Mouse (Mus musculus) left cerebral cortex, adult 2 months (tissue): Measurements from ENCODE around the gene Col3a1. TPM values are rescaled to one million over a fixed set of nuclear protein-coding genes. Genes with fewer than 3 reads are reported as not detected.

Experiments
- DNase-seq, 2 experiments: peaks; one replicate each; pipeline ENCODE4 v3.0.0; 2021 to 2022; ENCODE audit warnings: low spot score in 2 of 2, mixed read lengths in 1 of 2; ENCODE audit errors: extremely low spot score in 1 of 2
- H3K27ac ChIP-seq: fragments of 200-600 bp; 2 replicates; pipeline ENCODE4 v1.8.1; 2022
- H3K4me3 ChIP-seq: fragments of 200-600 bp; 2 replicates; pipeline ENCODE4 v1.8.1; 2022
- CTCF ChIP-seq: fragments of 200-600 bp; IDR thresholded peaks from 2 replicates; pipeline ENCODE4 v1.8.1; 2022; ENCODE audit warnings: antibody characterized with exemption, mild to moderate bottlenecking, moderate library complexity
- intact Hi-C: fragments of 180-260 bp; cut with DNase I; formaldehyde crosslinking; loops from one replicate; pipeline ENCODE4 v1.15.1; 2025
- microRNA-seq, 2 experiments: library from miRNA; unstranded; fragments of <30 nt; microRNA quantifications; one replicate each; pipeline ENCODE4 v1.2.0; 2021
- total RNA-seq, 2 experiments: library from RNA; stranded (reverse); gene quantifications; 2 replicates each; pipeline ENCODE4 v1.2.3; 2021

Col3a1 gene
- total RNA-seq, 2 experiments from 2014 or later, result 5.9 TPM

DNA sequence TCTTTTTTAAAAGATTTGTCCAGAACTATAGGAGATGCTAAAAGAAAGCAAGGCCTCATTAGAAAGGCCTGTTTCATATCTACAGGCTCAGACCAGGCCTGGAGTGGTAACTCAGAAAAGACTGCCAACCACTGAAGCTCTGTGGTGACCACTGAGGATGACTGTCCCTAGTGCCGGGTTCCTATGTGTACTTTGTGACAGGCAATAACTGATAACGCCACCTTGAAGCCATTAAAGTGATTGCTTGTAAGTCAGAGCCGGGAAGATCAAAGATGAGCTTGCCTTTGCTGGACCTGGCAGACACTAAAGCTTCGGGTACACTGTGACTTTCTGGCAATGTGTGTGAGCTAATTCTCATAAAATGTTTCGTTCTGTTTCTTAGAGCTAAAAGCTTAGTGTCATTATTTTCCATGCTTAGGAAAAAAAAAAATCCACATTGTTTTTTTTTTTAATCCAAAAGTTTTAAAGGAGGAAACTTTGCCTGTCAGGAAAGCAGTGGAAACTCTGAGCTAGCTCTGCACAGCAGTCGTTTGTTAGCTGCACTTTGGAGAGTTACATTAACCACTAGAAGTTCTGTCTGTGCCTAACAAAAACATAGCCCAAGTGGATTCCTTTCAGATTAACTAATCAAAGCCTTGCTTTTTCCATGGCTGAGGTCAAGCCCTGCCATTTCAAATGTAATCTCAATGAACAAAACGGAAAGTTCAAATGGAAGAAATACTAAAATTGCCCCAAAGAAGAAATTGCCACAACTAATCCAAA is 4.6 kb downstream of the Col3a1 start:
- intact Hi-C loops, result loop anchor here (5.0 kb wide), 1 partner anchor 451 kb away; no protein-coding TSS in a partner anchor
- H3K27ac ChIP-seq, result no peak overlapping the region
- TF ChIP-seq CTCF, result no peak
- DNase-seq, result no peak
- no peak overlapping the region for H3K4me3 ChIP-seq

DNA sequence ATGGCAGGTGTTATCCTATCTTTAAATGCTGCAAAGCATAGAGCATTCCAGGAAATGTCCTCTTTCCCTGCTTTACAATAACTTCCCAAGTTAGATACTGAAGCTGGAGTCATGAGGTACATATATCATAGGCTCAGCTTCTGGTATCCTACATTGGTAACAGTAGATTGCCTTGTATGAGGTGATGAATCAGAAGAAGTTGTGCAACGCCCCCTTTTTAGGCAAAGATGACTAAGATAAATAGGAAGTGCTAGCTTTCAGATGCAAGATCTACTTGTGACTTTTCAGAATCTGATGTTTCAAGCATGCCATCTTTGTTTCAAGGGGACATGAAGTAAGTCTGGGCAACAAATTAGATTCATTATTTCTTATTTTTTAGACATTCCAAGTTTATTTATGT is 6.9 kb downstream of the Col3a1 start:
- Histone ChIP-seq H3K4me3 (no peak overlapping the region), H3K27ac (no peak overlapping the region)
- DNase-seq, result no peak
- intact Hi-C loops, result loop anchor here (5.0 kb wide), 1 partner anchor 449 kb away; no protein-coding TSS in a partner anchor
- no peak for TF ChIP-seq CTCF

DNA sequence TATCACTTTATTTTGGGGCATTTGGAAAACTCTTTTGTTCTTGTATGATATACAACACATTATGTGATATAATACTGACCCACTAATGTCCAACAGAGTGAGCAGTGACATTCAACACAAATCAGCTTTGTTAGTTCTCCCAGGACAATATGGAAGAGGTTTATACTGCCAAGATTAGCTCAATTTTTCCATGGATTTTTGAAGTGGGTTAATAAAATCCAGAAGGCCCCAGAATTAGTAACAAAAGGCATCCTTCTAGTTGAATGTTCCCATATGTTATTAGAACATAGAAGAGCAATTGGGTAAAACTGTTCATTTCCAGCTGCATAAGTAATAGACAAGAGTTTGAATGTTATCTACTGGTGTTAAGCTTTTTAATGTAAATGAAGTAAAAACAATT is 9.5 kb downstream of the Col3a1 start:
- Histone ChIP-seq H3K4me3 (no peak overlapping the region), H3K27ac (no peak overlapping the region)
- intact Hi-C loops, result no loop called here
- DNase-seq, result no peak
- no peak for TF ChIP-seq CTCF

DNA sequence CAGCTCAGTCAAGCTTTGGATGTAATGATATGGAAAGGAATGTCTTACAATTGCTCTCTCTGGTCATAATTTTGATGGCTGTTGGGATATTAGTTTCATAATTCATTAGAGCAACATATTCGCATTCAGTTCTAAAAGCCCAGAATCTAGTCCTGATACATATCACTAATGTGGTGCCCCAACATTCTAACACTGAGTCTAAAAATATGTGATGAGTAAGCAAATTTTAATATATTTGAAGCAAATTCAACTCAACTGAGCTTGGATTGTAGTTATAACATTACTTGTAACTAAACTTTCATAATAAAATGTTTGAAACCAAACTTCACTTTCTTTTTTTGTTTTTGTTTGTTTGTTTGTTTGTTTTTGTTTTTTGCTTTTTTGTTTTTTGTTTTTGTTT is 17.8 kb downstream of the Col3a1 start:
- no peak for TF ChIP-seq CTCF
- DNase-seq, result no peak
- no peak overlapping the region for H3K27ac ChIP-seq
- intact Hi-C loops, result no loop called here
- H3K4me3 ChIP-seq, result no peak overlapping the region

DNA sequence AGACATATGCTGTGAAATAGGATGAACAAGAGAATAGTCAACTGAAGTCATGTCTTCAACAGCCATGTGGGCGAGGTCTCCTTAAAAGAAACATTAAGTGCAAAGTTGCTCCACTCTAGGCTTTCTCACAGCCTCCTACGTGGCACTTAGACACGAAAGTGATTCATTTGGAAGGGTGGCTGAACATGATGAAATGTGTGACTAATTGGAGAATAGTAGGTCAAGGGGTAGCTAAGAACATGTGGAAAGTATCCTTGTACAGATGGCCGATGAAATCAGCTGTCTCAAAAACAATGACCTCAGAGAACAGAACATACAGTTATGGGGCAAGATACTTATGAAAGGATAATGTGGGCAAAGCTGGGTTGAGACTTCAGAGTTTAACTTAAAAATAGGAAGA is 44.6 kb downstream of the Col3a1 start:
- DNase-seq, result no peak
- TF ChIP-seq CTCF, result no peak
- Histone ChIP-seq H3K4me3 (no peak overlapping the region), H3K27ac (no peak overlapping the region)
- intact Hi-C loops, result no loop called here

DNA sequence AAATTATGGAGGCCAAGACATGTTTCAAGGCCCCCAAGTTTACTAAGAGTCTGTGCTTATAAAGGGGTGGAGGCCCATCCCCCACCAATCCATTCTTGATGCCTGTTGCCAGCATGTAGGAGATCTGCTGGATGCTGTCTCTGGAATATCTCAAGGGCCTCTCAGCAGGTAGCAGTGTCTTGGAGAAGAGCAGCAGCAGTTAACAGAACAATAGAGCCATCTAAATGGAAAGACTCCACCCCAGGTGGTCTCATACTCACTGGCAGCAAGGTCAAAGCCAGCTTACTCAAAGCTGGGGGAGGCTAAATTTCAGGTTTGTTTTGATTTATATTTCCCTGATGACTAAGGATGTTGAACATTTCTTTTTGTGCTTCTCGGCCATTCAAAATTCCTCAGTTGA is 46.7 kb downstream of the Col3a1 start:
- no peak overlapping the region for H3K27ac ChIP-seq
- DNase-seq, result no peak
- TF ChIP-seq CTCF, result no peak
- intact Hi-C loops, result no loop called here
- H3K4me3 ChIP-seq, result no peak overlapping the region

DNA sequence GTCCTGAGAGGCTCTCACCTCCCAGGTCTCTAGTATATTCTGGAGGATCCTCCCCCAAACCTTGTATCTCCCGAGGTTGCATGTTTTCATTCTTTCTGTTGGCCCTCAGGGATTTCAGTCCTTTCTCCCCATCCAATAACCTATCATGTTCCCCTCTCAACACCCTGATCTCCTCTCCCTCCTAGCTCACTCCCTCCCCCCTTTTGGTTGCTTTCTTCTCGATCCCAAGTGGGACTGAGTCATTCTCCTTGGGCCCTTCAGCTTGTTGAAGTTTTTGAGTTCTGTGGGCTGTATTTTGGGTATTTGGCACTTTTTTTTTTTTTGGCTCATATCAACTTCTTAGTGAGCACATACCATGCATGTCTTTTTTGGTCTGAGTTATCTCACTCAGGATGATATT is 47.8 kb downstream of the Col3a1 start:
- Histone ChIP-seq H3K27ac (no peak overlapping the region), H3K4me3 (no peak overlapping the region)
- intact Hi-C loops, result no loop called here
- DNase-seq, result no peak
- TF ChIP-seq CTCF, result no peak

DNA sequence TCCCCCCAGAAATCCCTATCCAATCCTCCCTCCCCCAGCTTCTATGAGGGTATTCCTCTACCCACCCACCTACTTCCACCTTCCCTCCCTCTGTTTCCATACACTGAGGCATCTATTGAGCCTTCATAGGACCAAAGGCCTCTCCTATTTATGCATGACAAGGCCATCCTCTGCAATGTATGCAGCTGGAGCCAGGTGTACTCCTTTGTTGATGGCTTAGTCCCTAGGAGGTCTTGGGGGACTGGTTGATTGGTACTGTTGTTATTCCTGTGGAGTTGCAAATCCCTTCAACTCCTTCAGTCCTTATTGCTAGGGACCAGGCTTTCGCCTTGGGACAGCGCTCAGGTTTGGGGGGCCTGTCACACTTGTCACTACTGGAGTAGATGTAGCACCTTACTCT is 48.3 kb downstream of the Col3a1 start:
- no peak for TF ChIP-seq CTCF
- Histone ChIP-seq H3K27ac (no peak overlapping the region), H3K4me3 (no peak overlapping the region)
- intact Hi-C loops, result no loop called here
- no peak for DNase-seq

DNA sequence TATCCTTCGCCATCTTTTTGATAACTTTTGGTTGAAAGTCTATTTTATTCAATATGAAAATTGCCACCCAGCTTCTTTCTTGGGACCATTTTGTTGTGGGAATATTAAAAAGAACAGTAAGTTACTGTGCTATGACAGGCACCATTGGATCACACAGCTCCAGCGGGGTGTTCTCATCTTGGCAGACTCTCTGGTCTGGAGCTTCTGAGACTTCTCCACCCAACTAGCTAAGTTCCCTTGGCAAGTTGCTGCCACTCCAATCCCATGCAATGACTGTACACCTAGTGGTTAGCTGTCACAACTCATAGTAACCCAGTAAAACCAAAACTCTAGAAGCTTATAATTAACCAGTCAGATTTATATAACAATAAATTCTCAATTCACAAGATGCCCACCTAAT is 51.9 kb downstream of the Col3a1 start:
- no peak for DNase-seq
- H3K27ac ChIP-seq, result no peak overlapping the region
- TF ChIP-seq CTCF, result no peak
- H3K4me3 ChIP-seq, result no peak overlapping the region
- intact Hi-C loops, result no loop called here

DNA sequence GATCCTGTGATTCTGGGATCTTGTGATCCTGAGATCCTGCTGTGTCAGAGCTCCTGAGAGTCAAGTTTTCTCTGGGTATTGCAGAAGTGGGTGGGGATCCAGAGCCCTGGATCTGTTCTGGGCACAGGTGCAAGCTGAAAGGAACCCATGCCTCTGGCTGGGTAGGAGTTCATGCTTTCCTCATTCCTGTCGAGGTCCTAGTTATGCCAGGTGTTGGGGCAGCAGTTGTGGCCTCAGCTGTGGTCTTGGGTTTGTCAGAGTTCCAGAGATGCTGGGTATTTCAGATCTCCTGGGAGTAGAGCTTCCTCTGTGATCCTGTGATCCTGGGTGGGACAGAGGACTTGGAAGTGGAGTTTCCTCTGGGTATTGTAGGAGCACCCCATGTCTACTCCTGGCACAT is 54.1 kb downstream of the Col3a1 start:
- intact Hi-C loops, result no loop called here

DNA sequence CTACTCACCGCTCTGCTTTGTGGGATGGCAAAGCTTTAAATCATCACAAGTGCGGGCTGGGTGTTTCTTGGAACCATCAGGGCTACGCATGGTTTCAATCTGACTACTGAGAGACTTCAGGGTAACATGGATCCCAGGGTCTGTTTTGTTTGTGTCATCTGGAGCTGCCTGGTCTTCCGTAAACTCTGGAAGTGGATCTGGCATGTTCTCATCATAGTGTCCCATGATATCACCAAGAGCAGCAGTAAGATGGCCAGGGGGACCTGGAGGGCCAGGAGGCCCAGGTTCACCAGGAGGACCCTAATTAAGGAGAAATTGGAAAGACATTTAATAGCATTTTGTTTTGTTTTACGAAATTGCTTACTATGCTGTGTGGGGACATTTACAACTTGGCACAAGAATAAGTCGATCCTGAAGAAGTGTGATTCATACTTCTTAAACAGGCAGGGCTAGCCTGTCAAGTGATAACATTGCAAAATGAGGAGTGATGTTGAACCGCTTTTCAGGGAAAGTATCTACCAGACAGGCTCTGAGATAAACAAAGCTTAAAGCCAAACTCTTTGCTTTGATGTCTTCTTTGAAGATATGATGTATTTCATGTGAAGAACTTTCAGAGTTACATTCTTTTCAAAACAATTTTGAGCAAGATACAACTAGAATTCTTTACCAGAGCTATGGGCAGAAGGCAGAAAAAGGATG is 68.8 kb downstream of the Col3a1 start:
- intact Hi-C loops, result no loop called here
- no peak for TF ChIP-seq CTCF
- no peak overlapping the region for H3K27ac ChIP-seq
- DNase-seq, result no peak
- H3K4me3 ChIP-seq, result no peak overlapping the region

More for the DNA sequence above, 54.1 kb downstream of the Col3a1 start:
- no peak for DNase-seq
- no peak for TF ChIP-seq CTCF
- no peak overlapping the region for H3K27ac ChIP-seq
- no peak overlapping the region for H3K4me3 ChIP-seq

DNA sequence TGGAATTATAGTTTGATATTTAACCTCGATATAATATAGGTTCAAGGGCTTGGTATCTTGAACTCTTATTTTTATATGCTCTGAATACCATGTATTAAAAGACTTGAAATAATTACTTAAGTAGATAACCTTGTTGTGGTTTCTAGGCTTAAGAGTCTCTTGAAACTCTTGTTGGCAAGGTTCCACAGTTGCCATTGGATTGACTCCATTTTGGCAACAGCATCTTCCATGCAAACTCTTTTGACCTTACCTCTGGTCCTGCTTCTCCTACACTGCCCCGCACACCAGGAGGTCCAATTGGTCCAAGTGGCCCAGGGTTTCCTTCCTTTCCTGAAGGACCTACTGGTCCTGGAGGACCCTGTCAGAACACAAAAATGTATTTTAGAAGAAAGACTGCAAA is 70.5 kb downstream of the Col3a1 start:
- no peak for DNase-seq
- no peak overlapping the region for H3K27ac ChIP-seq
- H3K4me3 ChIP-seq, result no peak overlapping the region
- no peak for TF ChIP-seq CTCF
- intact Hi-C loops, result no loop called here

Small RNA genes within 50 kb of the gene (microRNA-seq; reads per million reads assigned to microRNA genes)
- 0 reads per million in 2 experiments for gene Gm47302

Other genes starting within 250 kb of the Col3a1 start
- gene Col5a2, start 191.7 kb downstream of the Col3a1 start, total RNA-seq, result 1 to 10 TPM; 2.5 to 2.8 TPM